Mouse (Mus musculus): ENCODE measurements around the gene Gba. TPM values are rescaled to one million over a fixed set of nuclear protein-coding genes. Genes with fewer than 3 reads are reported as not detected.
"Not testable (repeated sequence)": the region's sequence is repeated elsewhere in the genome, so short reads cannot be mapped to it uniquely, and the experiment has no call there.

Gene Gba
- total RNA-seq (2021) = 10 to 100 TPM; 61.5 to 64.9 TPM
- long read RNA-seq, experiment 1, transcript Gba-201 (11 exons, 1,779 nt) = major isoform, 18 of 28 reads
- long read RNA-seq, experiment 1, partial matches to known transcripts = 3 of 28 reads
- long read RNA-seq, experiment 1, other reads (novel, unspliced or antisense) = 5 of 28 reads
- long read RNA-seq, experiment 2, transcript Gba-201 (11 exons, 1,779 nt) = major isoform, 16 of 26 reads
- long read RNA-seq, experiment 2, partial matches to known transcripts = 6 of 26 reads
- long read RNA-seq, experiment 2, other reads (novel, unspliced or antisense) = 3 of 26 reads

- peak; percentile 87 to 88 for DNase-seq (ENCODE audit: low spot score in 2 of 2)
These were observed at the start of gene Gba for GRCm38 (mm10) chr3:89202253-89203141. Gene Gba (plus strand): TSS chr3:89202928.

GRCm38 (mm10) chr3:89156951-89157350 lies 45.8 kb upstream of the Gba start:
- no peak for DNase-seq (ENCODE audit: low spot score in 2 of 2)

DNA sequence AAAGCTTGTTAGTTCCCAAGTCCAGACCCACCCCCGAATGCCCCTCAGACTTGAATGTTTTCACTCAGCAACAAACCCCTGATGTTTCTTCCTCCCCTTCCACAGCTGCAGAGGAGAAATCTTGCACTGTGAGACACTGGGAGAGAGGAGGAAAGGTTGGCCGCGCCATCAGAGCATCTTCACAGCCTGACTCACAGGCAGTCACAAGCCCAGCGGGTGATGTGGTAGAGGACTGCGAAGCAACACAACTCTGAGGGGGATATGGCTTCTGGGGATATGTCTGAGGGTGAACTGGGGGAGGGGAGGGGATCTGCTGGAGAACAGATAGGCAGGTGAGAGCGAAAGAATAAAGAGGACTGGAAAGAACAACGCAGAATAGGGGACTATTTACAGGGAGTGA lies 44.1 kb upstream of the Gba start:
- no peak for DNase-seq (ENCODE audit: low spot score in 2 of 2)

GRCm38 (mm10) chr3:89159211-89159610 lies 43.5 kb upstream of the Gba start:
- no peak for DNase-seq (ENCODE audit: low spot score in 2 of 2)

DNA sequence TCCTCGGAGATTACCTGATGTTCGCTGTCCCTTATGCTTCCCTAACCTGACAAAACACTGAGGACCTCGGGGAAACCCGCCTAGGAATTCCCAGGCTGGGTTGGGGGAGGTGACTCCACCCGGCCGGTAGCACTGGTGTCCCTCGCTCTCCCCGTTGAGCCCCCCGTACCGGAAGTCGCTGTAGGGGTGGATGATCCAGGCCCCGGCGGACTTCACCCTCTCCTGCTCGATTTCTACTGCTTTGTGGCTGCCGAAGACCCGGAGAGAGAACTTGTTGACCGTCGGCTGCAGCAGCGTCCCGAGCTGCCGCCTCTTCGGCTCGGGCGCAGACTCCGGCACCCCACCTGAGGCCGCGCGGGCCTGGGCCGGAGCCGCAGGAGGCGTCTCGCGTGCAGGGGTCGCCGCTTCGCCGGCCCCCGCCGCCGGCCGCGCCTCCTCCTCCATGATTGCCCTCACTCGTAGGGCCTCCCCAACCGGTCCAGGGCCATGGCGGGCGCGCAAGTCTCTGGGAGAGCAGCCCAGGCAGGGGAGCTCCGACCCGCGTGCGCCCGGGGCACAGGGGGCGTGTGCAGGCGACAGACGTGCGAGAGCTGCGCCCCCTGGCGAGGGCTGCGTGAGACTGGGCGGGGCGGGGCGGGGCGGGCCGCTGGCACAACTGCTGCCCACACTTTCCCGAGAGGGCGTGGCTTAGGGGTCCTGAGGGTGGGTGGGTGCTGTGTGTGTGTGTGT lies 42.9 kb upstream of the Gba start, which contains the start of gene Hcn3:
TSS of gene Hcn3 (minus strand) at position 581 of the 729 bp plus-strand sequence.
- DNase-seq (ENCODE audit: low spot score in 2 of 2) = peak; percentile 35 to 45

- not testable (repeated sequence) for DNase-seq (ENCODE audit: low spot score in 2 of 2)
These were observed 41.5 kb upstream of the Gba start for GRCm38 (mm10) chr3:89161207-89161606.

- no peak for DNase-seq (ENCODE audit: low spot score in 2 of 2)
These were observed 40.9 kb upstream of the Gba start for GRCm38 (mm10) chr3:89161786-89162185.

DNA sequence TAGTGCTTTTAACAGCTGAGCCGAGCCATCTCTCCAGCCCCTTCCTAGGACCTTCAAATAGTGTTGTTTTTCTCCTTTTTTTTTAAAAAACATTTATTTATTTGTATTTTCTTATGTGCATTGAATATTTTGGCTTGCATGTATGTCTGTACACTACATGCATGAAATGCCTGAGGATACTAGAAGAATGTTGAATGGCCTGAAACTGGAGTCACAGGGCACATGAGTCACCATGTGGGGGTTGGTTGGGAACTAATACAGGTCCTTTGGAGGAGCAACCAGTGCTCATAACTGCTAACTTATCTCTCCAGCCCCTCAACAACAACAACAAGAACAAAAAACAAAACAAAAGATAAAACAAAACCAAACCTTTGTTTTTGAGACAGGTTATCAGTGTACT lies 39.6 kb upstream of the Gba start:
- no peak for DNase-seq (ENCODE audit: low spot score in 2 of 2)

- no peak for DNase-seq (ENCODE audit: low spot score in 2 of 2)
These were observed 39.0 kb upstream of the Gba start for GRCm38 (mm10) chr3:89163643-89164245.

- DNase-seq (ENCODE audit: low spot score in 2 of 2) = peak; percentile 92 to 96
These were observed 38.0 kb upstream of the Gba start, which contains the start of gene Clk2 for GRCm38 (mm10) chr3:89164506-89165267. Gene Clk2 (plus strand): TSS chr3:89164795.

- no peak for DNase-seq (ENCODE audit: low spot score in 2 of 2)
These were observed 37.4 kb upstream of the Gba start for GRCm38 (mm10) chr3:89165268-89165870.

DNA sequence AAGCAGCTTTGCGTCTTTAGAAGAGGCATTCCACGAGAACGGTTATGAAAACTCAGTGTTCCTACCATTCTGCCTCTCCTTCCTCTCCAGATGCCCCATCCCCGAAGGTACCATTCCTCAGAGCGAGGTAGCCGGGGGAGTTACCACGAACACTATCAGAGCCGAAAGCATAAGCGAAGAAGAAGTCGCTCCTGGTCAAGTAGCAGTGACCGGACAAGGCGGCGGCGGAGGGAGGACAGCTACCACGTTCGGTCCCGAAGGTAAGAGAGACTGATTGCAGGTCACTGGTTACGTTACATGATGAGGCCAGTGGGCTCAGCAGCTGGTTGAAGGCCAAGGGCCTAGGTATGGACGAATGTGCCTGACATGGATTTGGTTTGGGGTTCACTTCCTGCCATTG lies 35.8 kb upstream of the Gba start:
- DNase-seq (ENCODE audit: low spot score in 2 of 2) = no peak

DNA sequence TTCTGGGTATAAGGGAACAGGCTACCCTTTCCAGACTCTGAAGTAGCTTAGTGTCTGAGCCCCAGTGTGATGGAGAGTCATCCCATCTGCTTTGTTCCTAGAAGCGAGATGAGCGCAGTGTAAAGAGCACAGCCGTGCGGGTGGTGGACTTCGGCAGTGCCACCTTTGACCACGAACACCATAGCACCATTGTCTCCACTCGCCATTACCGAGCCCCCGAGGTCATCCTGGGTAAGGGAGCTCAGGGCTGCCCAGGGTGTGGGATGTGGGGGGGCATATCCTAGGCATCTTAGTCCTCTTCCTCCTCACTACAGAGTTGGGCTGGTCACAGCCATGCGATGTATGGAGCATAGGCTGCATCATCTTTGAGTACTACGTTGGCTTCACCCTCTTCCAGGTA lies 27.9 kb upstream of the Gba start:
- DNase-seq (ENCODE audit: low spot score in 2 of 2) = no peak

GRCm38 (mm10) chr3:89175544-89175943 lies 27.2 kb upstream of the Gba start:
- no peak for DNase-seq (ENCODE audit: low spot score in 2 of 2)

DNA sequence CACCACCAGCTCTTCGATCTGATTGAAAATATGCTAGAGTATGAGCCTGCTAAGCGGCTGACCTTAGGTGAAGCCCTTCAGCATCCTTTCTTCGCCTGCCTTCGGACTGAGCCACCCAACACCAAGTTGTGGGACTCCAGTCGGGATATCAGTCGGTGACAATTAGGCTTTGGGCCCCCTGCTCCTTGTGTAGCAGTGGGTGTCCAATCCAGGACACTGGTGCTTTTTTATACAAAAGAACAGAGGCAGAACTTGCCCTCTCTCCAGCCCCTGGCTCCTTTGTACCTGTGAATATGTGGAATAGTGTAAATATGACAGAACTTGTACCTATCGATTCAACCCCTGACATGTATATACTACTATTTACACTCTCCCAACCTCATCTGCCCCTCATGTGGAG lies 26.3 kb upstream of the Gba start:
- no peak for DNase-seq (ENCODE audit: low spot score in 2 of 2)

DNA sequence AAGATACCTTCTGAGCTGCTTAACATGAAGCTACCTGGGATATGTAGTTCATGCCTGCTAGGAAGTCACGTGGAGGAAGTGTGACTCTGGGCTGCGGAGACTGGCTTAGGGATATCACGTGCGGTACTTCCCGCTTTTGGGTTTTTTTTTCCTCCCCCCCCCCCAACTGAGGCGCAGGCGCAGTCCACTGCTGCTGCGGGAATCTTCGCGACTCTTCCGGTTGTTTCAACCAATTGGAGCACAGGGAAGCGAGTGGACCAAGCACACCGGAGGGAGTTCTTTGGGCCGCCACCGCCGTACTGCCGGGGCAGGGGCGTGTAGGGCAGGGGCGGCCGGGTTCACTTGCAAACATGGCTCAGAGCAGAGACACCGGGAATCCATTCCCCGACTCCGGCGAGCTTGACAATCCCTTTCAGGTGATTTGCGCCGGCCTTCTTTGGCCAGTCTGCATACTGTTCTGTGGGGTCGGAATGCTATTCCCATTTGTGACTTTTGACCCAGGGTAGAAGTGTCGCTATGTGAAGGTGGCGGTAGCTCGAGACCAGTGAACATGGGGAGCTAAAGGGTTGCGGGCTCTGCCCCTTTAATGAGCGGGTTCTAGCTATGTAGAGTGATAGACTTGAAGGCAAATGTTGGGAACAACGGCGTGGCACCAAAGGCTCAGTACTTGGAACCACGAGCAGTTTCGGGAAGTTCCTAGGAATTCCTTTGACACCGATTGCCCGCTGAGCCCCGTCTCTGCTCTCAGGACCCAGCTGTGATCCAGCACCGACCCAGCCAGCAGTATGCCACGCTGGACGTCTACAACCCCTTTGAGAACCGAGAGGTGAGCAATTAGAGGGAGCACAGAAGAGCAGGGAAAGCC lies 25.3 kb upstream of the Gba start, which contains the start of gene Scamp3:
TSS of gene Scamp3 (plus strand) at position 232 of the 865 bp plus-strand sequence.
- peak; percentile 82 to 86 for DNase-seq (ENCODE audit: low spot score in 2 of 2)

- no peak for DNase-seq (ENCODE audit: low spot score in 2 of 2)
These were observed 24.7 kb upstream of the Gba start for GRCm38 (mm10) chr3:89178107-89178385.

DNA sequence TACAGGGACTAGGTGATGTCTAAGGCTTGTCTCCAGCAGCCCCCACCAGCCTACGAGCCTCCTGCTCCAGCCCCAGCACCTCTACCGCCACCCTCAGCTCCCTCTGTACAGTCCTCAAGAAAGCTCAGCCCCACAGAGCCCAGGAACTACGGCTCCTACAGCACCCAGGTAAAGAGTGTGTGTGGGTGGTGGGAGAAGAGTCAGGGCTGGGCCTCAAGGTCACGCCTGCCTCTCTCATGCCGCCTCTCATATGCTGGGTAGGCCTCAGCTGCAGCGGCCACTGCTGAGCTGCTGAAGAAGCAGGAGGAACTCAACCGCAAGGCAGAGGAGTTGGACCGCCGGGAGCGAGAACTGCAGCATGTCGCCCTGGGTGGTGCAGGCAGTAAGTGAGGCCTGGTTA lies 23.7 kb upstream of the Gba start:
- no peak for DNase-seq (ENCODE audit: low spot score in 2 of 2)
